Mouse (Mus musculus): ENCODE data around the gene Parg. TPM values are rescaled to one million over a fixed set of nuclear protein-coding genes. Genes with fewer than 3 reads are reported as not detected.
A peak's percentile ranks its signal among the peaks of the same experiment; 100 is the strongest.

Parg gene
- polyA plus RNA-seq, 1 experiment from 2014 or later = 45.2 TPM

- H3K4me3 ChIP-seq (ENCODE audit: low read depth, low read length) = no peak overlapping the region
- 87% methylated on average over 6 of the region's 6 CpGs for WGBS
- no peaks in the 10 kb centered on the region for H3K9me3 ChIP-seq (ENCODE audit: control insufficient read depth, low read length)
- no peaks in the 10 kb centered on the region for H3K27me3 ChIP-seq (replicated peaks; ENCODE audit: control insufficient read depth, insufficient read depth, low read length)
- DNase-seq (ENCODE audit: low spot score) (no peak), ATAC-seq (ENCODE audit: low read depth) (no peak)
- H3K36me3 ChIP-seq (ENCODE audit: control insufficient read depth, insufficient read depth, low read length) = peaks cover 30% of the 10 kb centered on the region
- no peak overlapping the region for H3K9ac ChIP-seq (ENCODE audit: low read depth, low read length)
- H3K4me2 ChIP-seq (ENCODE audit: low read depth, low read length) = no peak overlapping the region
- H3K4me1 ChIP-seq (ENCODE audit: control insufficient read depth, insufficient read depth, low read length) = no peaks in the 10 kb centered on the region
- no peak overlapping the region for H3K27ac ChIP-seq (replicated peaks; ENCODE audit: low read depth, low read length)
Observed at GRCm38 (mm10) chr14:32249616-32250015, 47.9 kb downstream of the Parg start.

- Histone ChIP-seq H3K27ac (replicated peaks; ENCODE audit: low read depth, low read length) (no peak overlapping the region), H3K9ac (ENCODE audit: low read depth, low read length) (no peak overlapping the region), H3K4me2 (ENCODE audit: low read depth, low read length) (no peak overlapping the region), H3K27me3 (replicated peaks; ENCODE audit: control insufficient read depth, insufficient read depth, low read length) (no peaks in the 10 kb centered on the region), H3K36me3 (ENCODE audit: control insufficient read depth, insufficient read depth, low read length) (peaks cover 37% of the 10 kb centered on the region), H3K4me1 (ENCODE audit: control insufficient read depth, insufficient read depth, low read length) (no peaks in the 10 kb centered on the region), H3K4me3 (ENCODE audit: low read depth, low read length) (no peak overlapping the region), H3K9me3 (ENCODE audit: control insufficient read depth, low read length) (no peaks in the 10 kb centered on the region)
- peak; percentile 24 for DNase-seq (ENCODE audit: low spot score)
- 77% methylated on average over 6 of the region's 6 CpGs for WGBS
- 0 out of 2 replicates have a peak, but pooled peaks have one; percentile 50 for ATAC-seq (ENCODE audit: low read depth)
Observed at GRCm38 (mm10) chr14:32260830-32261229, 59.1 kb downstream of the Parg start.

GRCm38 (mm10) chr14:32261741-32262140 lies 60.0 kb downstream of the Parg start:
- Histone ChIP-seq H3K4me2 (ENCODE audit: low read depth, low read length) (no peak overlapping the region), H3K27ac (replicated peaks; ENCODE audit: low read depth, low read length) (no peak overlapping the region), H3K36me3 (ENCODE audit: control insufficient read depth, insufficient read depth, low read length) (peaks cover 37% of the 10 kb centered on the region), H3K27me3 (replicated peaks; ENCODE audit: control insufficient read depth, insufficient read depth, low read length) (no peaks in the 10 kb centered on the region), H3K9me3 (ENCODE audit: control insufficient read depth, low read length) (no peaks in the 10 kb centered on the region), H3K4me3 (ENCODE audit: low read depth, low read length) (no peak overlapping the region), H3K4me1 (ENCODE audit: control insufficient read depth, insufficient read depth, low read length) (no peaks in the 10 kb centered on the region), H3K9ac (ENCODE audit: low read depth, low read length) (no peak overlapping the region)
- no peak for DNase-seq (ENCODE audit: low spot score)
- WGBS = 92% methylated on average over 2 of the region's 2 CpGs
- ATAC-seq (ENCODE audit: low read depth) = no peak

- DNase-seq (ENCODE audit: low spot score) = no peak
- no peak overlapping the region for H3K27ac ChIP-seq (replicated peaks; ENCODE audit: low read depth, low read length)
- no peaks in the 10 kb centered on the region for H3K9me3 ChIP-seq (ENCODE audit: control insufficient read depth, low read length)
- no peaks in the 10 kb centered on the region for H3K4me1 ChIP-seq (ENCODE audit: control insufficient read depth, insufficient read depth, low read length)
- no peak overlapping the region for H3K4me3 ChIP-seq (ENCODE audit: low read depth, low read length)
- H3K4me2 ChIP-seq (ENCODE audit: low read depth, low read length) = no peak overlapping the region
- H3K27me3 ChIP-seq (replicated peaks; ENCODE audit: control insufficient read depth, insufficient read depth, low read length) = no peaks in the 10 kb centered on the region
- ATAC-seq (ENCODE audit: low read depth) = no peak
- H3K9ac ChIP-seq (ENCODE audit: low read depth, low read length) = no peak overlapping the region
- 0 out of 2 replicates have a peak, but pooled peaks cover 3% of the 10 kb centered on the region for H3K36me3 ChIP-seq (ENCODE audit: control insufficient read depth, insufficient read depth, low read length)
- WGBS = 66% methylated on average over 2 of the region's 2 CpGs
Observed at GRCm38 (mm10) chr14:32268999-32269398, 67.2 kb downstream of the Parg start.

GRCm38 (mm10) chr14:32269589-32269988 lies 67.8 kb downstream of the Parg start:
- Histone ChIP-seq H3K4me3 (ENCODE audit: low read depth, low read length) (no peak overlapping the region), H3K4me1 (ENCODE audit: control insufficient read depth, insufficient read depth, low read length) (no peaks in the 10 kb centered on the region), H3K27me3 (replicated peaks; ENCODE audit: control insufficient read depth, insufficient read depth, low read length) (no peaks in the 10 kb centered on the region), H3K4me2 (ENCODE audit: low read depth, low read length) (no peak overlapping the region), H3K9ac (ENCODE audit: low read depth, low read length) (no peak overlapping the region), H3K36me3 (ENCODE audit: control insufficient read depth, insufficient read depth, low read length) (peaks cover 3% of the 10 kb centered on the region; the same call in 1 of the 2 replicates), H3K27ac (replicated peaks; ENCODE audit: low read depth, low read length) (no peak overlapping the region), H3K9me3 (ENCODE audit: control insufficient read depth, low read length) (no peaks in the 10 kb centered on the region)
- ATAC-seq (ENCODE audit: low read depth) (no peak), DNase-seq (ENCODE audit: low spot score) (no peak)
- WGBS = 85% methylated on average over 4 of the region's 4 CpGs

GRCm38 (mm10) chr14:32301622-32302021 lies 99.9 kb downstream of the Parg start:
- peaks cover 23% of the 10 kb centered on the region for H3K36me3 ChIP-seq (ENCODE audit: control insufficient read depth, insufficient read depth, low read length)
- no peak overlapping the region for H3K4me3 ChIP-seq (ENCODE audit: low read depth, low read length)
- H3K27ac ChIP-seq (replicated peaks; ENCODE audit: low read depth, low read length) = no peak overlapping the region
- no peaks in the 10 kb centered on the region for H3K9me3 ChIP-seq (ENCODE audit: control insufficient read depth, low read length)
- no peak overlapping the region for H3K4me2 ChIP-seq (ENCODE audit: low read depth, low read length)
- ATAC-seq (ENCODE audit: low read depth) (no peak), DNase-seq (ENCODE audit: low spot score) (no peak)
- WGBS = 52% methylated on average over 12 of the region's 12 CpGs
- H3K9ac ChIP-seq (ENCODE audit: low read depth, low read length) = no peak overlapping the region
- H3K4me1 ChIP-seq (ENCODE audit: control insufficient read depth, insufficient read depth, low read length) = no peaks in the 10 kb centered on the region
- no peaks in the 10 kb centered on the region for H3K27me3 ChIP-seq (replicated peaks; ENCODE audit: control insufficient read depth, insufficient read depth, low read length)

- WGBS = 80% methylated on average over 7 of the region's 7 CpGs
- Histone ChIP-seq H3K4me2 (ENCODE audit: low read depth, low read length) (no peak overlapping the region), H3K27ac (replicated peaks; ENCODE audit: low read depth, low read length) (no peak overlapping the region), H3K27me3 (replicated peaks; ENCODE audit: control insufficient read depth, insufficient read depth, low read length) (no peaks in the 10 kb centered on the region), H3K4me3 (ENCODE audit: low read depth, low read length) (no peak overlapping the region), H3K36me3 (ENCODE audit: control insufficient read depth, insufficient read depth, low read length) (peaks cover 21% of the 10 kb centered on the region), H3K4me1 (ENCODE audit: control insufficient read depth, insufficient read depth, low read length) (no peaks in the 10 kb centered on the region), H3K9ac (ENCODE audit: low read depth, low read length) (no peak overlapping the region), H3K9me3 (ENCODE audit: control insufficient read depth, low read length) (no peaks in the 10 kb centered on the region)
- DNase-seq (ENCODE audit: low spot score) (no peak), ATAC-seq (ENCODE audit: low read depth) (no peak)
Observed at GRCm38 (mm10) chr14:32302423-32302822, 100.7 kb downstream of the Parg start.

- DNase-seq (ENCODE audit: low spot score) = no peak
- no peak for ATAC-seq (ENCODE audit: low read depth)
- Histone ChIP-seq H3K36me3 (ENCODE audit: control insufficient read depth, insufficient read depth, low read length) (peaks cover 10% of the 10 kb centered on the region), H3K4me2 (ENCODE audit: low read depth, low read length) (no peak overlapping the region), H3K27me3 (replicated peaks; ENCODE audit: control insufficient read depth, insufficient read depth, low read length) (no peaks in the 10 kb centered on the region), H3K9me3 (ENCODE audit: control insufficient read depth, low read length) (no peaks in the 10 kb centered on the region), H3K4me3 (ENCODE audit: low read depth, low read length) (no peak overlapping the region), H3K9ac (ENCODE audit: low read depth, low read length) (no peak overlapping the region), H3K27ac (replicated peaks; ENCODE audit: low read depth, low read length) (no peak overlapping the region), H3K4me1 (ENCODE audit: control insufficient read depth, insufficient read depth, low read length) (no peaks in the 10 kb centered on the region)
- 86% methylated on average over 8 of the region's 8 CpGs for WGBS
Observed at GRCm38 (mm10) chr14:32304921-32305320, 103.2 kb downstream of the Parg start.

- no peak overlapping the region for H3K9ac ChIP-seq (ENCODE audit: low read depth, low read length)
- H3K4me1 ChIP-seq (ENCODE audit: control insufficient read depth, insufficient read depth, low read length) = no peaks in the 10 kb centered on the region
- no peak overlapping the region for H3K4me2 ChIP-seq (ENCODE audit: low read depth, low read length)
- no peak overlapping the region for H3K27ac ChIP-seq (replicated peaks; ENCODE audit: low read depth, low read length)
- ATAC-seq (ENCODE audit: low read depth) = peak; percentile 44; the same call in 1 of the 2 replicates
- no peak for DNase-seq (ENCODE audit: low spot score)
- WGBS = 40% methylated on average over 7 of the region's 8 CpGs
- H3K4me3 ChIP-seq (ENCODE audit: low read depth, low read length) = no peak overlapping the region
- no peaks in the 10 kb centered on the region for H3K27me3 ChIP-seq (replicated peaks; ENCODE audit: control insufficient read depth, insufficient read depth, low read length)
- H3K9me3 ChIP-seq (ENCODE audit: control insufficient read depth, low read length) = no peaks in the 10 kb centered on the region
- peaks cover 5% of the 10 kb centered on the region; the same call in 1 of the 2 replicates for H3K36me3 ChIP-seq (ENCODE audit: control insufficient read depth, insufficient read depth, low read length)
Observed at GRCm38 (mm10) chr14:32309876-32310275, 108.1 kb downstream of the Parg start.
